Mouse (Mus musculus): ENCODE measurements around the gene Bid.
A peak's percentile ranks its signal among the peaks of the same experiment; 100 is the strongest.
"Not testable (repeated sequence)": the region's sequence is repeated elsewhere in the genome, so short reads cannot be mapped to it uniquely, and the experiment has no call there.

The Bid gene

GRCm38 (mm10) chr6:120903961-120904360, 12.7 kb downstream of the Bid start:
- DNase-seq (ENCODE audit: low spot score in 2 of 2): no peak

GRCm38 (mm10) chr6:120903450-120903912, 13.2 kb downstream of the Bid start:
- peak in 1 of 2 experiments; percentile 50 for DNase-seq (ENCODE audit: low spot score in 2 of 2)

- DNase-seq (ENCODE audit: low spot score in 2 of 2): no peak
Measured at GRCm38 (mm10) chr6:120901776-120902645, 14.6 kb downstream of the Bid start.

DNA sequence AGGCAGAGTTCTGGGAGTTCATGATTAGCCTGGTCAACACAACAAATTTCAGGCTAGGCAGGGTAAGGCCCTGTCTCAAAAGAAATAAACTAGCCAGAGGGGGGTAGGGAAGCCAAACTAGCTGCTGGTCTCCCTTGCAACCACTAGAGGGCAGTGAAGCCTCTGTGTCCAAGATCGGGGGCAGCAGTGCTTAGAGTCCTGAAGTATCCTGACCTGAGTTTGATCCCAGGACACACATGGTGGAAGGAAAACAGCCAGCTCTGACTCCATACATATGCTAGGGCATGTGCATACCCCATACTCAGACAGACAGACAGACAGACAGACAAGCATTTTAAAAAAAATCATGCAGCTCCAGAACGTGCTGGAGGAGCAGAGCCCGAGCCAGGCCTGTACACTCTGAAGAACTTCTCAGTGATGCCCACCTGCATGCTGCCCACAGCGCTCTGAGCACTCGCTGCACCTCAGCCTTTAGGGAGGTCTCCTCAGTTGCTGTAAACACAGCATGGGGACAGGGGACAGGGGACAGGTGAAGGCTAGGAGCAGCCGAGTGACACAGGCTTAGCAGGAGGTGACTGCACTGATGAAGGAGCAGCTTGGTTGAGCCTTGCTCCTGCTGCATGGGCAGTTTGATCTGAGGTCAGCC, 18.3 kb downstream of the Bid start:
- no peak for DNase-seq (ENCODE audit: low spot score in 2 of 2)

GRCm38 (mm10) chr6:120894524-120894923, 22.1 kb downstream of the Bid start:
- no peak for DNase-seq (ENCODE audit: low spot score in 2 of 2)

DNA sequence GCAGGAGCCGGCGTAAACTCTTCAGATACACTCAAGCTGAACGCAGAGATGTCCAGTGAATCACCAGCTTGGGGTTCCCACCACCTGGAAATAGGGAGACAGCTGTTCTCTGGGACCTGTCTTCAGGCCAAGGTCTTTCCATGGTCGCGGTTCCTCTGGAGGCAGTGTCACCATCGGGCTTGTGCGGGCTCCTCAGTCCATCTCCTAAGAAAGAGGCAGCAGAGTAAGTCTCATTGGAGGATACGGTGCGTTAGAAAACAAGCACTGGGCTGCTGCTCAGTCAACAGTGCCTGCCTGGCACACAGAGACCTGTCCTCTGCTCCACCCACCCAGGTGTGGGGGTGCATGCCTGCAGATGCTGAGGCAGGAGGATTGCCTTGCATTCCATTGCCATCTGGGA, 22.6 kb downstream of the Bid start:
- DNase-seq (ENCODE audit: low spot score in 2 of 2): no peak

DNA sequence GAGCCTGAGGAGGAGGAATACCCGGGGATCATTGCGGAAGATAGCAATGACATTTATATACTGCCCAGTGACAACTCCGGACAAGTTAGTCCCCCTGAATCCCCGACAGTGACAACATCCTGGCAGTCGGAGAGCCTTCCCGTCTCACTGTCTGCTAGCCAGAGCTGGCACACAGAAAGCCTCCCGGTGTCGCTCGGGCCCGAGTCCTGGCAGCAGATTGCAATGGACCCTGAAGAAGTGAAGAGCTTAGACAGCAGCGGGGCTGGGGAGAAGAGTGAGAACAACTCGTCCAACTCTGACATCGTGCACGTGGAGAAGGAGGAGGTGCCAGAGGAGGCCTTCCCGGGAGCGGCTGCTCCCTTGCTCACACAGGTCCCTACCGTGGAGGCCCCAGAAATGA, 30.0 kb downstream of the Bid start:
- no peak for DNase-seq (ENCODE audit: low spot score in 2 of 2)

- no peak for DNase-seq (ENCODE audit: low spot score in 2 of 2)
Measured at GRCm38 (mm10) chr6:120884436-120884835, 32.2 kb downstream of the Bid start.

- DNase-seq (ENCODE audit: low spot score in 2 of 2): no peak
Measured at GRCm38 (mm10) chr6:120879046-120879445, 37.6 kb downstream of the Bid start.

DNA sequence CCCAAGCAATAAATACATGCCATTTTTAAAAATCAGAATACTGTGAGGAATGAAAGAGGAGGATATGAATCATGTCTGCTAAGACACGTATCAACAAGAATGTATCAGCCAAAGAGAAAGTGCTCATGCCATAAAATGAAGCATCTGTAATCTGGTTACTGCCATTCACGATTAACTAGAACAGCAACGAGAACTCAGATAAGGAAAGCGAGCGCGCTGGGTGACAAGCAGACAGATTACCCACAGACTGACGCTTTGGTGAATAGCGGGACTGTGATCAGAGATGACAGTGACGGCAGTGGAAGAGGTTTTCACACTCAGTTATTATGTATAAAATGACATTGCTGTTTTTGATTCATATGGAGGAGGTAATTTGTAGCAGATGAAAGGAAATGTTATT, 42.8 kb downstream of the Bid start:
- no peak for DNase-seq (ENCODE audit: low spot score in 2 of 2)

- no peak for DNase-seq (ENCODE audit: low spot score in 2 of 2)
Measured at GRCm38 (mm10) chr6:120871286-120871685, 45.4 kb downstream of the Bid start.

DNA sequence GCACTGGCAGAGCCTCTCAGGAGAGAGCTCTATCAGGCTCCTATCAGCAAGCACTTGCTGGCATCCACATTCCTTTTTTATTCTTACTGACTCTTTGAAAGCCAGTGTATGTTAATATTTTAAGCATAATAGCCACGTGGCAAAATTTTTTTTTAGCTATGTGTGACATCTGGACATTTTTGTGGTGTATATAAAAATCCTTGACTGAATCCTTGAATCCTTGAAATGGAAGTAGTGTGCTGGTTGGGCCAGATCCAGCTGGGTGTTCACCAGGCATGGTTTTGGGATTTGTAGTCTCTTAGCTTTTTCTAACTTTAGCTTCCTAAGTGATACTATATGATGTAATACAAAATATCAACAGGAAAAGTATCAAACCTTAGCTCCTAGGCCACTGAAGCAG, 47.8 kb downstream of the Bid start:
- DNase-seq (ENCODE audit: low spot score in 2 of 2): no peak

DNA sequence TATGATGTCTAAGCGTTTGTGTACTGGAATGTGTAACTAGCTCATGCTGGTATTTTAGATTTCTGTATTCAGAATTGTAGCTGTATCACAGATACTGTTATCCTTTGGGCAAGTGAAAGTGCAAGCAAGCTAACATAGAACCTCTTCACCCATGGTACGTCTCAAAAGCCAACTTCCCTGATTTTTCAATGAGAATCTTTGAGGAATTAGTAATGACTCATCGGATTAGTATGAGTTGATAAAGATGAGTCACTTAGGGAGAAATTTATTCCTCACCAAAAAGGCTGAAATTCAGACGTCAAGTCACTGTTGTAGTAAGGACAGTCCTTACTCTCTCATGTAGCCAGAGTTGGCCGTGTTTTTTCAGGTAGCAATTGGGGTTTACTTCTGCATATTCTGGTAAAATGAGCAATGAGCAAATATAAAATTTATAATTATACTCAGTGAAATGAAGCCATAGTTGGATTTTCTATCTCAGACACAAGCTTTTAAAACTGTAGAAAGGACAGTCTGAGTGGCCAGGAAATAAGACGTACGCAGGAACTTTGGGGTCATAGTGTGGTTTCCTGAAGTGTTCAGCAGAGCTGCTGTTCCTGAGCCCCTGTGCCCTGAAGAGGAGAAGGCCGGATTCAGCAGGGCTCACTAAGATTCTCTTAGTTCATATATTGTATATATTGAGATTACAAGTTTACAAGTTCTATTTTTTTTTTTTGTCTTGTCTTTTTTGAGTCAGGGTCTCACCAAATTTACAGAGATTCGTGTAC, 50.4 kb downstream of the Bid start:
- DNase-seq (ENCODE audit: low spot score in 2 of 2): no peak

- DNase-seq (ENCODE audit: low spot score in 2 of 2): no peak
Measured at GRCm38 (mm10) chr6:120860079-120860478, 56.6 kb downstream of the Bid start.

DNA sequence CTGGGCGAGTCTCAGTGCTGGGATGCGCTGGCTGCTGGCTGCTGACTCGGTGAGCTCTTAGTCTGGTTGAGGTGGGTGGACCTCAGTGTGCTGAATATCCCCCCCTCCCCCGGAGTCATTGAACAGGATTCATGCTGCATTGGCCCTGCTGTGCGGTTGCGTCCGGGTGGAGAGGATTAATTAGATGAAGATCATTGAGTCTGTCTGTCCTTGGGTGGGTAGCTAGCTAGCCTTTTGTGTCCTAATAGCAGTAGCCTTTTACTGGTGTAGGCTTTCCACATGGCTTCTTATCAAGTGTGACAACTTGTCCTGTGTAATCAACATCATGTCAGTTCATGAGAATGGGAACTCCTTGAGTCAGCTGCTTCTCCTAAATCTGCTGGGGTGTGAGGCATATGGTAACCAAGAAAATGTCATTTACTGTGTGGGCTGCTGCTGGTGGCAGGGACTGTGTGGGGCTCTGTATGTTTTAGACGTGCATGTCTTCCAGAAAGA, 58.4 kb downstream of the Bid start:
- DNase-seq (ENCODE audit: low spot score in 2 of 2): no peak

DNA sequence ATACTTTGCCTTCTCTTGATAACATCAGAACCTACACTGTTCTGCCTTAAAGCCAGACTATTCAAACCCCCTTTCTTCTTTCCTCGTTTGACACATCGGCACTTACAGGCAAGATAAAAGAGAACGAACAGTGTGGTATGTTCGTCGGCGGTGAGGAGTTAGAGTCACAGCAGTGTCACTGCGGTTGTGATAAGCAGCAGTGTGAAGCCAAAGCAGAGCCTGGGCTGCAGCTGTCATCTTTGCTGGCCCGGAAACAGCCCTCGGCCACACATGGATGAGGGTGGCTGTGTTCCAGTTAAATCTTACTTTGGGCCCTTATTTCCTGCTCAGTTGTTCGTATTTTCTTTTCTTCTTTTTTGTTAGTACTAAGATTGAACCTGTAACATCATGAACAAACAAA, 62.2 kb downstream of the Bid start:
- no peak for DNase-seq (ENCODE audit: low spot score in 2 of 2)

- not testable (repeated sequence) for DNase-seq (ENCODE audit: low spot score in 2 of 2)
Measured at GRCm38 (mm10) chr6:120850720-120851119, 65.9 kb downstream of the Bid start.

Data from spleen, postnatal 14 days (tissue).